Mouse (Mus musculus) heart, adult 9 months (tissue): ENCODE measurements around the gene Cadm4.
A peak's percentile ranks its signal among the peaks of the same experiment; 100 is the strongest.

ENCODE experiments used
- DNase-seq, 2 experiments: peaks; one replicate each; pipeline ENCODE4 v3.0.0; 2022; ENCODE audit warnings: low spot score in 2 of 2

The Cadm4 gene

GRCm38 (mm10) chr7:24481474-24482207 is at the start of gene Cadm4:
Cadm4 (plus strand) TSS chr7:24482023.
- DNase-seq, result peak; percentile 80 to 81

GRCm38 (mm10) chr7:24435305-24435704 is 46.5 kb upstream of the Cadm4 start:
- no peak for DNase-seq

GRCm38 (mm10) chr7:24437981-24438380 is 43.8 kb upstream of the Cadm4 start:
- DNase-seq, result no peak

- no peak for DNase-seq
These were observed 42.6 kb upstream of the Cadm4 start for GRCm38 (mm10) chr7:24439191-24439590.

GRCm38 (mm10) chr7:24439891-24440290 is 41.9 kb upstream of the Cadm4 start:
- DNase-seq, result no peak

- DNase-seq, result peak; percentile 55 to 57
These were observed 40.0 kb upstream of the Cadm4 start for GRCm38 (mm10) chr7:24441785-24442184.

GRCm38 (mm10) chr7:24442313-24442712 is 39.5 kb upstream of the Cadm4 start:
- no peak for DNase-seq

- peak in 1 of 2 experiments; percentile 25 for DNase-seq
These were observed 36.4 kb upstream of the Cadm4 start for GRCm38 (mm10) chr7:24445266-24445926.

- DNase-seq, result no peak
These were observed 35.0 kb upstream of the Cadm4 start for GRCm38 (mm10) chr7:24446697-24447340.

GRCm38 (mm10) chr7:24448782-24449517 is 32.9 kb upstream of the Cadm4 start:
- no peak for DNase-seq

- DNase-seq, result no peak
These were observed 31.2 kb upstream of the Cadm4 start for GRCm38 (mm10) chr7:24450585-24451017.

- DNase-seq, result no peak
These were observed 29.9 kb upstream of the Cadm4 start, which contains the start of gene Irgc1 for GRCm38 (mm10) chr7:24451855-24452311. Irgc1 (minus strand) TSS chr7:24452297.

- no peak for DNase-seq
These were observed 27.6 kb upstream of the Cadm4 start for GRCm38 (mm10) chr7:24454199-24454598.

- peak; percentile 50 to 77 for DNase-seq
These were observed 26.1 kb upstream of the Cadm4 start for GRCm38 (mm10) chr7:24455726-24456125.

GRCm38 (mm10) chr7:24457726-24458370 is 24.0 kb upstream of the Cadm4 start:
- DNase-seq, result peak in 1 of 2 experiments; percentile 33

GRCm38 (mm10) chr7:24459440-24459839 is 22.4 kb upstream of the Cadm4 start:
- DNase-seq, result no peak

- DNase-seq, result peak; percentile 54
These were observed 22.0 kb upstream of the Cadm4 start for GRCm38 (mm10) chr7:24459843-24460242.

- peak; percentile 36 to 38 for DNase-seq
These were observed 20.3 kb upstream of the Cadm4 start for GRCm38 (mm10) chr7:24461376-24462051.

- DNase-seq, result peak; percentile 65 to 73
These were observed 19.2 kb upstream of the Cadm4 start, which contains the start of gene Plaur for GRCm38 (mm10) chr7:24462388-24463319. Plaur (plus strand) TSS chr7:24462484.
